Mouse (Mus musculus): Measurements from ENCODE around the gene Timm8a2. TPM values are rescaled to one million over a fixed set of nuclear protein-coding genes. Genes with fewer than 3 reads are reported as not detected.
A peak's percentile ranks its signal among the peaks of the same experiment; 100 is the strongest.

The Timm8a2 gene
- total RNA-seq (2017) = not detected in 3 replicates

DNA sequence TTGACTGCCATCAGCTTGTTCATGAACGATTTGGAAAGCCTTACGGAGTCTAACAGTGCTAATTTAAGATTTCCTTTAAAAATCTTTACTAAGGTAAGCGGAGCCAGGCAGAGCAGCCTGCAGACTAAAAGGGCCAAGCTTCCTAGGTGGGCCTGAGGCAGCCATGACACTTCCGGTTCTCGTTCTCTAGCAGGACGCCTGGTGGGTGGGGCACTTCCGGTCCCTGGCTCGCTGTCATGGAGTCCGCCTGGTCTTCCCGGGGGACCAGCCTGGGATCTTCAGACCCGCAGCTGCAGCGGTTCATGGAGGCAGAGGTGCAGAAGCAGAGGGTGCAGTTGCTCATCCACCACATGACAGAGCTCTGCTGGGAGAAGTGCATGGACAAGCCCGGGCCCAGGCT, at the start of gene Timm8a2:
Gene Timm8a2, plus strand, starts transcription at position 224 of the 400 bp plus-strand sequence.
- no peak for ATAC-seq (replicated peaks; ENCODE audit: insufficient number of reproducible peaks, low FRiP score, low TSS enrichment, poor library complexity, severe bottlenecking)

DNA sequence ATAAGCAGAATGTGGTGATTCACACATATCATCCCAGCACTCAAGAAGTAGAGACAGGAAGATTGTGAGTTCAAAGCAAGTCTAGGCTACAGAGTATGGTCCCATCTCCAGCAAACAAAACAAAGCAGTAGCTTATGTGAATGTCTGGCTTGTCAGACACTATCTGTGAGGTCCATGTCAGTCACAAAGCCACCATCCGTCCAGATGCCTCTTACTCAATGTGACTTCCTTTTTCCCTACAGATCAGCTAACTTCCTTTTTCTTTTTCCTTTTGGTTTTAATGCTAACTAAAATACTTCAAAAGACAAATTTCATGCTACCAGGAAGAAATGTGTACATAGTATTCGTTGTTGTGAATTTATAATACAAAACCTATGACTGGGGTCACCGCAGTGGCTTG, 49.0 kb upstream of the Timm8a2 start:
- peak; percentile 75 for ATAC-seq (replicated peaks; ENCODE audit: insufficient number of reproducible peaks, low FRiP score, low TSS enrichment, poor library complexity, severe bottlenecking)

DNA sequence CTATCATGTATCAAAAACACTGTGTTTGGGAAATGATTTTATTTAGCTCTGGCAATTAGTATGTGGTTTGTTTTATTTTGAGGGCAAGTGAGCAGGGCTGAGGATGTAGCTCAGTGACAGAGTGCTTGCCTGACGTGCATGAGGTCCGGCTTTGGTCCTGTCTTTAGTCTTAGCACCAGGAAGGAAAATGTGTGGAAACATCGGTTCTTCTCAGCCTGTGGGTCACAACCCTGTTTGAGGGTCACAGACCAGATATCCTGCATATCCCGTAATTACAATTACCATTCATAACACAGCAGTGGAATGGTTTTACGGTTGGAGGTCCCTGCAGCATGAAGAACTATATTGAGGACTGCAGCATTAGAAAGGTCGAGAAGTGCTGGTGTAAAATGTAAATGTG, 48.4 kb upstream of the Timm8a2 start:
- ATAC-seq (replicated peaks; ENCODE audit: insufficient number of reproducible peaks, low FRiP score, low TSS enrichment, poor library complexity, severe bottlenecking) = no peak

DNA sequence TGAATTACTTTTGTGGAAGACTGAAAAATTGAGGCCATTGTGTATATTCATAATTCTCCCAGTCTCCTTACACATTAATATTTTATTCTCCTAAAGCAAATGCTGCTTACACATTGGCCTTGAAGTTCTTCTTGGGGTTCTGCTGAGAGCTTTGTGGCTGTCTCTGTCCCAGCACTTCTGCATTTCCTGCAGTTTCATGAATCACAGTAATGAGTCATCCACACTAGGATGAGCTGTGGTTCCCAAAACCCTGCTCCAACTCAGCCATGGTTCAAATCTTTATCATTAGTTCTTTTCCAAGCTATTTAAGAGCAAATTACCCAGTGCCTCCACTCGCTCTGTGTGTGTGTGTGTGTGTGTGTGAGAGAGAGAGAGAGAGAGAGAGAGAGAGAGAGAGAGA, 47.2 kb upstream of the Timm8a2 start:
- peak; percentile 76; the same call in 1 of the 2 replicates for ATAC-seq (replicated peaks; ENCODE audit: insufficient number of reproducible peaks, low FRiP score, low TSS enrichment, poor library complexity, severe bottlenecking)

DNA sequence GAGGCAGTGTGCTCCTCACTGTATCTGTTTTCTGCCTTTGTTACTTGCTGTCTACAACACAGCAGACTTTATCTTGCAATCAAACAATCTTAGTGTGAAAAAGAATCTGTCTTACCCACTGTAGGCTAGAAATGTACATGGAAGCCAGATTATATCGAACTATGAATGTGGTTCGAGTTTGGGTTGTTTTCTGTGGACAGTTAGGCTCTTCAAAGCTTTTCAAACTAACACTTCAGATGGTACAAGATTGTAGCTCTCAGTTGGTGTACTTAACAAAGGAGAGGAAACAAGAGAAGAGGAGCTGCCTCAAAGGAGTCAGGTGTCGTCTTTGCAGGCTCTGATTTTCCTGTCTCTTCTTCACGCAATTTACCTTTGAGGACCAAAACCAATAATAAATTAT, 46.8 kb upstream of the Timm8a2 start:
- no peak for ATAC-seq (replicated peaks; ENCODE audit: insufficient number of reproducible peaks, low FRiP score, low TSS enrichment, poor library complexity, severe bottlenecking)

DNA sequence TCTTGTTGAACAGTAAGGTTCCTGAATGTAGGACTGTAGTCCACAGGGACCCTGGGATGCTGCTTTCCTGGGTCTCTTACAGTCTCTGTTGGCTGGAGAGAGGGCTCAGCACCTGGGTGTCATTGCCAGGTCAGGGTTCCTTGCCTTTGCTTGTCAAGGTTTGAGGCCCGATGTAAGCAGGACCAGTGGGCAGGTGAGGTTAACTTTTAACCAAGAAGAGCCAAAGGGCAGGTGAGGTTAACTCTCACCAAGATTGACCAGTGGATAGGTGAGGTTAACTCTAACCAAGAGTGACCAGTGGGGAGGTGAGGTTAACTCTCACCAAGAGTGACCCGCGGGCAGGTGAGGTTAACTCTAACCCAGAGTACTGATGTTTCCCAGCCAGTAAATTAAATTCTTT, 45.1 kb upstream of the Timm8a2 start:
- no peak for ATAC-seq (replicated peaks; ENCODE audit: insufficient number of reproducible peaks, low FRiP score, low TSS enrichment, poor library complexity, severe bottlenecking)

DNA sequence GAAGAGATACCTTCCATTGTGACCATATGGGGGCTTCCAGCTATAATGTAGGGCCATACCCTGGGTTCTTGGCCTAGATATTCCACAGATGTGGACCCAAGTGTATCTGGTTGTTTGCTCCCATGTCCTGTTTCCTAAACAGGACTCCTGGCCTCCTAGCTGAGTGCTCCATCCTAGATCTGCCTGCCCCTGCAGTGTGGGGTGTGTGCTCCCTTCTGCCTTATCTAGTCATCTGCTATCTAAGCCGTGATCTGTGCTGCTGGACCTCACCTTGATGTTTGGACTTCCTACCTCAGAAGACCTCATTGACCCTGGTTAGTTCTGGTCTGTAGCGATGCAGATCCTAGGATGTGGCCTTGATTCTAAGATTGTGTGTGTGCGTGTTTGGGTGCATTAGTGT, 44.6 kb upstream of the Timm8a2 start:
- no peak for ATAC-seq (replicated peaks; ENCODE audit: insufficient number of reproducible peaks, low FRiP score, low TSS enrichment, poor library complexity, severe bottlenecking)

DNA sequence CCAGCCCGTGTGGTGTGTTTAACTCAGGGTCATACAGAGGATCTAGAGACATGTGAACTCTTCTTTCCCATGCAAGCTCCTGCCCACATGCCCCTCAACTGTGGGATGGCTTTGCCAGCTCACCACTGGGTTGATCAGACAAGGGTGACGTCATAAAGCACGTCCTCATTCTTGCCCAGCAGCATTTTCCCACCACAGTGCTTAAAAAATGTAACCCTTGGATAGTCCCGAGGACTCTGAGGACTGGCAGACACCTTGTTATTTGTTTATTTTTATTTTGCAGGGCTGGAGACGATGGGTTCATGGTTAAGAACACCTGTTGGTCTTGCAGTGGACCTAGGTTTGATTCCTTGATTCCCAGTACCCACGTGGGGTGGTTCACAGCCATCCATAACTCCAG, 43.6 kb upstream of the Timm8a2 start:
- ATAC-seq (replicated peaks; ENCODE audit: insufficient number of reproducible peaks, low FRiP score, low TSS enrichment, poor library complexity, severe bottlenecking) = no peak

DNA sequence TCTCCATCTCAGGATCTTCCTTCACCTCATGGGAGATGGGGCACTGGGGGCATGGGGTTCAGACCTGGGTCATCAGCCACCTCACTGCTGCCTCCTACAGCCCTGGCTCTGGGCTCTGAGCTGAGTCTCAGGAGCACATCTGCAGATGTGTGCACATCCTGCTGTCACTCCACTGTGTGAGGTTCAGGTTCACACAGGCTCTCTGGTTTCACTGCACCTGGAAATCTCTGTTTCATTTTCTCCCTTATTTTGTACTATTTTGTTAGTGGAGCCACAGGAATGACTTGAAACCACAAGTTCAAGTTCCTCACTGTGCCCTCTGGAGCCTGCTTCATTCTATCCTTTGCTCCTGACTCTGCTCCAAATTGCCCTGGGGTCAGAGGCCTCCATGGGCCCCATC, 42.6 kb upstream of the Timm8a2 start:
- no peak for ATAC-seq (replicated peaks; ENCODE audit: insufficient number of reproducible peaks, low FRiP score, low TSS enrichment, poor library complexity, severe bottlenecking)

DNA sequence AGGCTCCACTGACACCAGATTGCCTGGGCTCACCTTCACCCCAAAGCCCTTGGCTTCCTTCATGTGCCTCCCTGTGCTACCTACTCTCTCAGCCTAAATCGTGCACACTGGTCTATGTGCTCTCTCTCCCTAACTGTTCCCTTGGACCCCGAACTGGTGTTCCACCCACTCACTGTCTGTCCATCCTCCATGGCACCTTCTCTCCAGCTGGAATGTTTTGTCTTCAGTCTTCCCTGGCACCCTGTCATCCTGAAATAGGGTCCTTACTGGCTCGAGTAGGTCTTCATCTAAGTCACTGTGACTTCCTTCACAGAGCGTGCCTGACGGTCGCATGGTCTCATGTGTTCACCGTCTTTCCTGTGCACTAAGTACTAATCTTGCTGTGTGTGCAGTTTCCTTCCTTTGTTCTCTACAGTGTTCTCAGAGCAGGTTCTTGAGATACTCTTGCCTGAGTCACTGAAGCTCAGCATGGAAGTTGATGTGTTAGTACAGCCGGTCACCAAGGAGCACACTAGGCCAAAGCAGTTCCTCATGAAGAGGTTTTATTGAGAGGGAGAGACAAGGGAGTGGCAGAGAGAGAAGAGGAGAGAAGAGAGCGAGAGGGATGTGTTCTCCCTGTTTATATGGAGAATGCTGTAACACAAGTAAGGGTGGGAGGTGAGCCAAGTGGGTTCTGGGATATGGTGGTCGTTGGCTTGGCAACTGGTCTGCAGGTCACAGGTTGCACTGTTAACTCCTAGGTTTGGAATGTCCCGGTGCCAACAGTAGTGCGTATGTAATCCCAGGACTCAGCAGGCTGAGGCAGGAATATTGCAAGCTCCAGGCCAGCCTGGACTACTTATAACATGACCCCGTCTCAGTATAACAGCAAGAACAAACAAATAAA, 41.8 kb upstream of the Timm8a2 start:
- no peak for ATAC-seq (replicated peaks; ENCODE audit: insufficient number of reproducible peaks, low FRiP score, low TSS enrichment, poor library complexity, severe bottlenecking)

DNA sequence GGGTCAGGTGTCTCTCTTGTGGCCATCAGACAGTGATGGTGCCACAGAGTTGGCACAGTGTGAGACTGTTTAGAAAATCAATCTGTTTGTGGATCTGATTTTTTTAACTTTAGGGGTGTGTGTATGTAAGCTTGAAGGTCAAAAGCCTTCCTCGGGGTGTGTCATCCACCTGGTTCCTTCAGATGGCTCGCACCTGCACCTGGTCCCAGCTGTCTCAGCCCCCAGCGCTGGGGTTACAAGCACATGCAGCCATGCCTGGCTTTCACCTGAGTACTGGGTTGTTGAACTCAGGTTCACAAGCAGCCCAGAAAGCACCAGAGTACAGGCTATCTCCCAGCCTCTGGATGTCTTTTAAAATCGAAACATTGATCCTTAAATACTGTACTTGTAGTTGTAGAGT, 40.9 kb upstream of the Timm8a2 start:
- no peak for ATAC-seq (replicated peaks; ENCODE audit: insufficient number of reproducible peaks, low FRiP score, low TSS enrichment, poor library complexity, severe bottlenecking)

DNA sequence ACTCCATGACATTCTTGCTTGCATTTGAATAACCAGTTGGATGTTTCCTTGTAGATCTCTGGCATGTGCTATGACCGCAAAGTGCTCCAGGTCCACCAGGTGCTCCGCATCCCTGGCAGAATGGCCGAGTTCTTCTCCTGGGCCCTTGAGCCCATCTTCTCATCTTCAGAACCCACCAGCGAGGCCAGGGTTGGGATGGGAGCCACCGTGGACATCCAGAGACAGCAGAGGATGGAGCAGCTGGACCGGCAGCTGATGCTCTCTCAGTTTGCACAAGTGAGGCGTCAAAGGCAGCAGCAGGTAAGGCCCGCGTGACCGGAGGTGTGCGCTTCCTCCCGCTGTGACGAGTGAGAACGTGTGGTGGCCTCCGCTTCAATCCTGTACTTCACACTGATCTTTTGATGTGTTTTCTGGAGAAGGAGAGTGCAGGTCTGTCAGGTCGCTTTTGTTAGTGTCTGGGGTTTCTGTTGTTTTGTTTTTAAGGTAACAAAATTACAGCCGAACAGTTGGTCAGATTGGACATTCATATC, 40.2 kb upstream of the Timm8a2 start:
- ATAC-seq (replicated peaks; ENCODE audit: insufficient number of reproducible peaks, low FRiP score, low TSS enrichment, poor library complexity, severe bottlenecking) = no peak

DNA sequence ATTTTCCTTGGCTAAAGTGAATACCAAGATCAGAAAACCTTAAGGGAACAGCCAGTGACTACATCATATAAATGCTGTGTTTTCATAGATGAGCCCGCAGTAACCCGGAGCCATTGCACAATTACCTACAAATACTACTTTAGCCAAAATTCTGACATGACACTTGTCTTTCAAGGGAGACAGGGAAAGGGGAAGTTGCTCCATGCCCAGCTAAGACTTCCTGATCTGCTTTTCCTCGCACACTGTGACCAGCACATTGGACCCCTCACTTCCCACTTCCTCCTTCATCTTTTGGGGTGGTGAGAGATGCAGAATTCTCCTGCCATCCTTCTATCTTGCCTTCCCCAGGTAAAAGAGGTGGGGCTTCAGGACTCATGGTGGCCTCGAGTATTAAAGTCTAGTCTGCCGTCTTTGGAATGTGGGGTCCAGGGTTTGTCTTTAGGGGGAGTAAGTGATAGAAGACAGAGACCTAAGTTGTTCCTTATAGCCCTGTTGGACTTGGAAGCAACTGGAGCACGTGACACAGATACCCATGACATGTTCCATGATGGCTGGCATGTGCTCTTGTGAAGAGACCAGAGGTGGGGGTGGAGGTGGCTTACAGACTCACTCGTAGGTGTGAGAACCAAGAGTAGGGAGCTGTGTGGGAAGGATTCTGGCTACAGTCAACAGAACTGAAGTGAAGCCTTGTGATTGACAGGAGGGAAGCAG, 39.5 kb upstream of the Timm8a2 start:
- ATAC-seq (replicated peaks; ENCODE audit: insufficient number of reproducible peaks, low FRiP score, low TSS enrichment, poor library complexity, severe bottlenecking) = peak; percentile 76

DNA sequence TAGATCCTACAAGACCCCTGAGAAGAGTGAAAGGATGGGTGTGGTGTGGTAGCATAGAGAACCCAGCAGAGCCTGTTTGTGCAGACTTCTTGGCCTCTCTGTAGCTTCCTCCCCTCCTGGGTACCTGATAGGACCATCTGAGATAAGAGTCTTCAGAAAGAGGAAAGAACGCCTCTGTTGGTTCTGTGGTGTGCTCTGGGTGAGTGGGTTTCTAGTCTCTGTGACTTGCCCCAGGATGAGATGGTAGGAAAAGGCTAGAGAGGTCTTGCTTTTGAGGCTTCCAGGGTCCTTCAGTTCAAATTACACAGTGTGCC, 39.0 kb upstream of the Timm8a2 start:
- no peak for ATAC-seq (replicated peaks; ENCODE audit: insufficient number of reproducible peaks, low FRiP score, low TSS enrichment, poor library complexity, severe bottlenecking)

DNA sequence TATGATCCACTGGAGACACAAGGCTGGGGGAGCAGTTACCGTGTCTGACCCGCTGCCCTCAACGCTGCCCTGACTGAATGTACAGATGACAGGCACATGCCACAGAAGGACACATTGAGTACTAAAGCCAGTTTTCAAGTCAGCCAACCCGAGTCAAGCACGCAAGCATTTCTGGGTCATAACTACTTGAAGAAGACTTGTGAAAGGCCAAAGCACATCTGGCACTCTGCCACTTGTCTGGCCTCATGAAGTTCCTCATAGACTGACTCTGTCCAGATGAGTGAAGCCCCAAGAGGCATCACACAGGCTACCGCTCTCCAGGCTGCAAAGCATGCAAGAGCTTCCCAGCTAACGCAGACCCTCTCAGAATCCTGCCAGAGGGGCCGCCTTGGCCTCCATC, 37.7 kb upstream of the Timm8a2 start:
- peak; percentile 54 for ATAC-seq (replicated peaks; ENCODE audit: insufficient number of reproducible peaks, low FRiP score, low TSS enrichment, poor library complexity, severe bottlenecking)

DNA sequence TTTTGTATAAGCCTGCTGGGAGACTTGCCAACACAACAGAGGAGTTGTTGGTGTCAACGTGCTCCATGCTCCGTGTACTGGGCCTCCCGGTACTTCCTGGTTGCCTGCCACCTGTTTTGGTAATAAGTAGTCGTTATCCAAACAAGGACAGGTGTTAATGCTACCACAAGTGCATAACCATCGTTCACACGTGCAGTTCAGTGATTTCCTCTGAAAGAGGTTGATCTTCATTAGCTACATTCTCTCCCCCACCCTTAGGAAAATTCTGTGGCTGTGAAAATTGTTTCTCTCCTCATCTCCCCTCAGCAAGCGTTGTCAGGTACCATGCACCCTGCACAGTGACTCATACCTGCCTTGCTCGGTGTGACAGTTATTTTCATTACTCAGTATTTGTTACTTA, 35.0 kb upstream of the Timm8a2 start:
- no peak for ATAC-seq (replicated peaks; ENCODE audit: insufficient number of reproducible peaks, low FRiP score, low TSS enrichment, poor library complexity, severe bottlenecking)

DNA sequence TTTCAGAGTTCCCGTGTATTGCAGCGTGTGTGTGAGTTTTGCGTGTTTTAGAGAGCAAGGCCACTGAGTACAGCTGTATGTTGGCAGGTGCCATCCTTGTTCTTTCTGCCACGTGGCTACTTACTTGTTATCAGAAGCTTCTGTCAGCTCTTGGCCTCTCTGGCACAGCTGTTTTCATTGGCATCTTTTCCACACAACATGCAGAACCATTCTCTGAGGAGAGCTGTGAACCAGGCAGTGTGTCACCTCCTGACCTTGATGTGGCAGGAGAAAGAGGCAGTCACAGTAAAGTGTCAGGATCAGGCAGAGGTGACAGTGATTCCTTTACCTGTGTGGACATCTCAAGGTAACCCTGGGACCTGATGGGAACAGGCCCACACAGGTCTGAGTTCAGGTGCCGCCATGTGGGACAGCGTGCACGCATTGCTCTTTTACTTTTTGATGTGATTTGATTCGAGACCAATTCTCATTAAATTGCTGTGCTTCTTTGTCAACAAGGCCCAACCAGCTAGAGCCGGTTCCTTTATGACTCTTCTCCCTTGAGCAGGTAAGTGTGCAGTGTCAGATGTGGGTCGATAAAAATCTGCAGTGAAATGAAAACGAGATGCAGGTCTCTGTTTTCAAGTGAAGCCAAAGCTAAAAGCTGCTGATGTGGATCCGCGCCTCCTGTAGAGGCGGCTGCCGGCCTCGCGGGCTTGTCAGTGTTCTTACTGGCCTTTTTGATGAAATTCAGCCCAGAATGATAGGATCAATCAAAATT, 33.9 kb upstream of the Timm8a2 start:
- no peak for ATAC-seq (replicated peaks; ENCODE audit: insufficient number of reproducible peaks, low FRiP score, low TSS enrichment, poor library complexity, severe bottlenecking)

DNA sequence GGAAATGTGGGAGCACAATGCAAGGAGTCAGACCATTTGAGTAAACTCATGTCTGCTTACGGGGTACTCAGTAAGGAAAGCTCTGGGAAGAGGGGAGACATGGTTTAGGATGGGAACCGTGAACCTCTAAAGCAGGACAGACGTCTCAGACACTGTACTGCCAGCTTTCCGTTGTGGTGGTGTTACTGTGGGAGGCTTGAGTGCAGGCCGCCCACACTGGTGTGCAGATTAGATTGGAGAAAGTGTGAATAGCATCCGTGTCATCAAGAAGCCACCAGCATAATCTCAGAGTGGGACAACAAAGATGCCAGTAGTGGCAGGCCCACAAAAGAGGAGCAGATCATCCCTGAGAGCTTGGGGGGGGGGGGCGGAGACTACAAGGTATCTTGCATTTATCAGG, 32.2 kb upstream of the Timm8a2 start:
- ATAC-seq (replicated peaks; ENCODE audit: insufficient number of reproducible peaks, low FRiP score, low TSS enrichment, poor library complexity, severe bottlenecking) = no peak

DNA sequence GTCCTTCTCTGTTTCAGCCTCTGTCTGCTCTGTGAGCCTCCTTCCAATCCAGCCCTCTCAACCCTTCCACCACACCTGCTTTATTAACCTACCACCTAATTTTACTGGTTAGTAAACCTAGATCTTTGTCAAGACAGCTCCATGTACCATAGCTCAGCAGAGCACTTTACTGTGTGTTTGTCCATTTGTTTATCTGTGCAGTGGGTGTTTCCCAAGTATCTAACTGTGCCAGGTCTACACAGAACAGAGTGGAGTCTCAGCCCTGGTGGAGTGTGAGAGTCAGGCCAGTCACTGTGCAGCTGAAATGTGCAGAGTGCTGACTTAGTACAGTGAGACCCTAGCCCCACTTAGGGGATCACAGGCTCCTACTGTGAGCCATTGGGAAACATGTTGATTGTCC, 30.7 kb upstream of the Timm8a2 start:
- no peak for ATAC-seq (replicated peaks; ENCODE audit: insufficient number of reproducible peaks, low FRiP score, low TSS enrichment, poor library complexity, severe bottlenecking)
